Mouse (Mus musculus): ENCODE results near the gene Rgs10.

Gene Rgs10

GRCm38 (mm10) chr7:128417930-128418779 lies at the start of gene Rgs10:
Gene Rgs10 (minus strand): TSS chr7:128418758.
- peak; percentile 40 for DNase-seq (ENCODE audit: low read depth)

GRCm38 (mm10) chr7:128462406-128462805 lies 43.8 kb upstream of the Rgs10 start:
- peak; percentile 78 for DNase-seq (ENCODE audit: low read depth)

- peak; percentile 100 for DNase-seq (ENCODE audit: low read depth)
These were observed 43.0 kb upstream of the Rgs10 start, which contains the start of gene Tial1 for GRCm38 (mm10) chr7:128461285-128462215. Gene Tial1 (minus strand): TSS chr7:128461717.

- DNase-seq (ENCODE audit: low read depth): peak; percentile 38
These were observed 42.3 kb upstream of the Rgs10 start for GRCm38 (mm10) chr7:128460865-128461228.

- DNase-seq (ENCODE audit: low read depth): peak; percentile 66
These were observed 41.7 kb upstream of the Rgs10 start for GRCm38 (mm10) chr7:128460131-128460864.

GRCm38 (mm10) chr7:128459791-128460130 lies 41.2 kb upstream of the Rgs10 start:
- DNase-seq (ENCODE audit: low read depth): no peak

GRCm38 (mm10) chr7:128458011-128458410 lies 39.5 kb upstream of the Rgs10 start:
- no peak for DNase-seq (ENCODE audit: low read depth)

- DNase-seq (ENCODE audit: low read depth): no peak
These were observed 34.2 kb upstream of the Rgs10 start for GRCm38 (mm10) chr7:128452731-128453130.

- no peak for DNase-seq (ENCODE audit: low read depth)
These were observed 22.0 kb upstream of the Rgs10 start for GRCm38 (mm10) chr7:128440584-128440983.

- no peak for DNase-seq (ENCODE audit: low read depth)
These were observed 20.7 kb upstream of the Rgs10 start for GRCm38 (mm10) chr7:128439251-128439650.

GRCm38 (mm10) chr7:128438131-128438530 lies 19.6 kb upstream of the Rgs10 start:
- DNase-seq (ENCODE audit: low read depth): no peak

GRCm38 (mm10) chr7:128433213-128433612 lies 14.7 kb upstream of the Rgs10 start:
- DNase-seq (ENCODE audit: low read depth): peak; percentile 56

GRCm38 (mm10) chr7:128432574-128432973 lies 14.0 kb upstream of the Rgs10 start:
- DNase-seq (ENCODE audit: low read depth): no peak

- DNase-seq (ENCODE audit: low read depth): peak; percentile 92
These were observed 3.9 kb upstream of the Rgs10 start for GRCm38 (mm10) chr7:128422491-128422890.

- DNase-seq (ENCODE audit: low read depth): no peak
These were observed 3.1 kb upstream of the Rgs10 start for GRCm38 (mm10) chr7:128421701-128422100.

GRCm38 (mm10) chr7:128419690-128420089 lies 1.1 kb upstream of the Rgs10 start:
- no peak for DNase-seq (ENCODE audit: low read depth)

- DNase-seq (ENCODE audit: low read depth): peak; percentile 33
These were observed 1.2 kb downstream of the Rgs10 start for GRCm38 (mm10) chr7:128417226-128417929.

- no peak for DNase-seq (ENCODE audit: low read depth)
These were observed 1.9 kb downstream of the Rgs10 start for GRCm38 (mm10) chr7:128416664-128417063.

- peak; percentile 24 for DNase-seq (ENCODE audit: low read depth)
These were observed 4.1 kb downstream of the Rgs10 start for GRCm38 (mm10) chr7:128414433-128414832.

- DNase-seq (ENCODE audit: low read depth): no peak
These were observed 6.3 kb downstream of the Rgs10 start for GRCm38 (mm10) chr7:128412071-128412833.
